Mouse (Mus musculus) mesoderm, embryonic 11.5 days (tissue): ENCODE data around the gene Tgfb1i1.
A peak's percentile ranks its signal among the peaks of the same experiment; 100 is the strongest.

Source experiments
- DNase-seq: peaks from one replicate; pipeline ENCODE4 v3.0.0-alpha.2; 2012; ENCODE audit warnings: low read depth, low spot score

Gene Tgfb1i1

DNA sequence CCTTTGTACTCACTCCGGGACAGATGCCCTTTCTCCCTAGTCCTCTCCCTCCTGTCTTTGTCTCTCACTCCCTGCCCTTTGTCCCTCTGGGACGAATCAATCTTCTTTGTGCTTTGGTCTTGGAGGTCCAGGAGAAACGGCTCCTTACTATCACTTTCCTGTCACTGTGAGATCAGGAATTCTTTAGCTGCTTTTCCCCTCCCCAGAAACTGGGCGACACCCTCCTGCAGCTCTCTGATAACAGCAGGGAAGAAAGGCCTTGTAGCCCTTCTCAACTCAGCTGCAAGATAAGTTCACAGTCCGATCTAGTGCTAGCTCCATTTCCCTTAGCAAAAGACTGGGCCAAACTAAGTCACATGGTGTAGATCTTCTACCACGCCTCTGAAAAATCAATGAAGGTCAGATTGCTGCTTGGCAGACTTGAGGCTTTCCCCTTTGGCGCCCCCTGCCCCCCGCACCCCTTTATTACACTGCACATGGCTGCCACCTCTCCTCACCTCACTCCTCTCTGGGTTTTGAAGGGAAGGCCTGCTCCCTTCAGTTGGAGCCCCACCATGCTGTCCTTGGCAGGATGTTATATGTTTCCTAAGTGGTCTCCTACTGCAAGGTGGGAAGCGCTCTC is 42.4 kb downstream of the Tgfb1i1 start:
- DNase-seq = peak; percentile 58

DNA sequence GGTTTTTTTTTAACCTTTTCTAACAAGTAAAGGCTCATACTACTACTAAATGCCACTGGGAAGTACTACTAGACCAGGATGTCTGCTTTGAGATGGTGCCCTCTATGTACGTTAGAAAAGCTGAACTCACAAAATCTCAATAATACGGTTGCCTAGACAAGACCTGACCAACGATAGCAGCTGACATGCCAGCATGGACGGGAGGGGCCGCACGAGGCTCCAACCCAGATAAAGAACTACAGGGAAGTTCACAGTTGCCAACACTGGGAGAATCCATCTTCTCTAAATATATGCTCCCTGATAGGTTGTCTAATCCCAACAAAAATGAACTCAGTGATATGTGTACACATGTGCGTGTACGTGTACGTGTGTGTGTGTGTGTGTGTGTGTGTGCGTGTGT is 48.2 kb downstream of the Tgfb1i1 start:
- DNase-seq = no peak

DNA sequence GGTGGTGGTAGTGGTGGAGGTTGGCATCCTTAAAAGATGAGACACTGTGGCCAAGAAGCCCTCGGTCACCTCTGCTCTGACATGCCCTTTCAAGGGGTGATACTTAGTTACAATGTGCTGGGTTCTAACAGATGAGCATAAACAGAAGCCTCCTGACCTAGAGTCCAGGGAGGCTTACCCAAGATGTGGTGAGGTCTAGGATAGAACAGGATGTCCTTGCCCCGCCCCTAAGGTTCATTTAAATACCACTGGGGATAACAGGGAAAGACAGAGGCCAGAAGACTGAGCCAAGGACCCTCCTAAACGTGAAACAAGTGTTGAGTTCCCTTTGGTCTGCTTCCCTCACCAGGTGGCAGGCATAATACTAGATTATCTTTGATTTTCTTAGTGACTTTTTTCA is 49.9 kb downstream of the Tgfb1i1 start:
- no peak for DNase-seq

DNA sequence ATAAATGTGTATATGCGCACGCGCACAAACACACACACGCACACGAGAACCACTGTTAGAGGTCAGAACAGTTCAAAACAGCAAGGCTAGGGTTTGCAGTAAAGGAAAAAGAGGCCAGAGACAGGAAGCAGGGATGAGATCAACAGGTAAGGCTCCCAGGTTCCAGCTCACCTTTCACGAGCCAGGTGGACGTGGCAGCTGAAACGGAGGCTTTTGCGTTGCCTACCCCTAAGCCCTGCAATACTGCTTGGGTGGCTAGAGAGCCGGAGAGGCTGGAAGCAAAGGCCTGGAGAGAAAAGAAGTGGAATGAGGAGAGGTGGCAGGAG is 50.6 kb downstream of the Tgfb1i1 start:
- DNase-seq = no peak

DNA sequence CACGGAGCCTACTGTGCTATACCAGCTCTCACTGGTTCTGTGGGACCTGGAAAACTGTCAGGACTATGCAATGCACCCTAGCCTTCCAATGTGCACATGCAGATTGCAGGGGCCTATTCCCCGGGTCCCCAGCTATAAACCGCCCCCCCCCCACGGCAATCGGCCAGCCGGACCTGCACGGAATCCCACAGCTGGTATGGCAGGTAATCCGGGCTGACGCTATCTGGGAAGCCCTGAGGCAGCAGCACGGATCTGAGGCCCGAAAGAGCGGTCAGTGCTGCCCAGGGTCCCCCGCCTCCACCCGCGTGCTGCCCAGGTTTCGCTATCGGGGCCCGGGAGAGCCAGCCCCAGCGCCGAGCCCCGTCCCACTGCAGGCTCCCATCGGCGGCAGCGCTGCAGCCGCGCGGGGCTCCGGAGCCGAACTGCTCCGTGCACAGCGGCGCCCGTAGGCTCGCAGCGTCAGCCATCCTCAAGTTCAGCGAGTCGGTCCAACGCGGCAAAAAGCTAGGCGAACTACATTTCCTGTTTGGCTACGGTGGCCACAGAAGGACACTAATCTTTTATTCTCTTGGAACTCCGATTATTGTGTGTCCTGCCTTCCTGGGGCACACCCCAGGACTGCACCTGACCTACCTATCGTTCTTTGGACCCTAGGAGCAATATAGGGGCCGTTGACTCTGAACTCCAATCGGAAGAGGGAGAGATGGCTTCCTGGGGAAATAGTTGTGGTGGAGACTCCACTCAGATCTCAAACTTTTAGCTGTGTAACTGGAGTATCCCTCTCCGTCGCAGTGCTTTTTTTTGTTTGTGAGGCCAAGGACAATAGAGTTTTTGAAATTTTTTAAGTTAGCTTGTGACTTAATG is 51.2 kb downstream of the Tgfb1i1 start, which contains the start of gene BC017158:
BC017158 (minus strand) TSS at position 554 of the 864 bp plus-strand sequence.
- peak; percentile 73 for DNase-seq

DNA sequence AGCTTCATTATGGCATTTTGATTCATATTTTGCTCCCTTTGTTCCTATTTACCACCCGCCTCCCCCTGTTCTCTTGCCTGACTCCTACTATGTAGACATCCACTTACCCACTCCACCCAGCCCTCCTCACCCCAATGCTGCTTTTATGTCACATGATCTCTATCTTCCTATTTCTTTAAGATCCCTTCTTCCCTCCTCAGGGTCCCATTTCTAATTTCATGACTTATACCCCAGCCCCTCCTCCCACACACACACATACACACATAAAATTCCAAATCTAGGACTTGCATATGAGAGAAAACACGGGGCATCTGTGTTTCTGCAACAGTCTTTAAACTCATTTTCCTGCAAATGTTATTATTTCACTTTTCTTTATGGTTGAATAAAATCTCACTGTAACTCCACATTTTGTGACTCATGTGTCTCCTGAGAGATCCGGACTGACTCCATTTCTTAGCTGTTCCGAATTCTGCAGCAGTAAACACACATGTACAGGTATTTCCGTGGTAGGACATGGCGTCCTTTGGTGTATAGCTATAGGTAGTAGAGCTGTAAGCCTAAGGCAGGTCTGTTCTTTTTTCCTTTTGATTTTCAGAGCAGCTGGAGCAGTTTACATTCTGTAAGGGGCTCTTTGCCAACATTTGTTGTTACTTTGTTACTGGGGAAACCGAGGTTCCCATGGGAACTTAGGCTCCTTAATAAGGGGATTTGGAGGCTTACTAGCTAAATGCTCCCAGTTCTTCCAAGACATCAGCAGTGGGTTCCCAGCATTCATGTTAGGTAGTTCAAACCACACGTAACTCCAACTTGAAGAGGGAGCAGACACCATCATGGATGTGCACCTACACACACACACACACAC is 52.1 kb downstream of the Tgfb1i1 start:
- DNase-seq = no peak

DNA sequence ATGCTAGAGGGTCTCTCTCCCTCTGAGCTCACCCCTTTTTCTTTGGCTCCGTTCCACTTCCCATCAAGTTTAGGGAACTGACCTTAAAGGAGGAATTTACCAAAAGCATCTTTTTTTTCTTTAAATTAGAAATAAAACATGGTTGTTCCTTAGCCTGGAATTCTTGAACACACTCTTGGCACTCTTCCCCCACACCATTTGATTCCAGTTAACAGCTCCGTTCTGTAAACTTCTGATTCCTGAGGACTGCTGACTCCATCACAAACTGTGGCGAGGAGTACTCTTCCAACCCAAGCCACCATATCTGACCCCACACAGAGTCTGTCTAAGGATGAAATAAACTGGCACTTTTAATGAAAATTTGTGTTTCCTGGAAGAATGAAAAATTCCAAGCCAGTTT is 54.3 kb downstream of the Tgfb1i1 start:
- no peak for DNase-seq

DNA sequence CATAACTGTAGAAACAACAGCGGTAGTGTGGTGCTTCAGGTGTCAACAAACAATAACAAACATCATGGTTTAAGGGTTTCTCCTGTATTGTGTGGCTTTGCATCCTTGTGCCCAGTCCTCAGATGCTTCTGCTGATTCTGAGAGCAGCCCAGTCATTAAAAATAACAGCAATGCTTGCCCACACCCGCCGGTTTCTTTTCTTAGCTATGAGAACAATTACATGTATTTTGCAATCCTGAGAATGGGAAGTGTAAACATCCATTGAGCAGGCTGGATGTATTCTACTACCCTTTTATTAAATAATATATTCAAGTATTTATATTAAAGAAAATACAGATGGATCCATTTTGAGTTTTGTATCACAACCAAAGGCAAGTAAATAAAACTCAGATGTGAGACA is 55.5 kb downstream of the Tgfb1i1 start:
- no peak for DNase-seq

DNA sequence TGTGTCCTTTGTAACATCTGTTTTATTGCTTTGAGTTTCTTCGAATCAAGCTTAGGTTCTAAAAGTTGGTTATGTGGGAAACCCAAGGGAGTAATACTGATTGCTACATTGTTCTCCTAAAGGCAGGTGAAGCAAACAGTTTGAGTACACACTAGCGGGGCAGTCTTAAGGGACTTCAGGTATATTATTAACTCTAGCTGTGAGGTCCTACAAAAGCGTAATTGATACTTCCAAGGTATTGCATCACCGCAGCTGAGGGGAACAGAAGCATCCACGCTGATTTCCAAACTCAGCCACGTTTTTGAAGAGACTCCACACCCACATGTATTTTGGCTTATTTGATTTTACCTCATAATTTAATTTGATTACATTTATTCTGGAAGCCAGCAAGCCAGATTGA is 57.6 kb downstream of the Tgfb1i1 start:
- no peak for DNase-seq

DNA sequence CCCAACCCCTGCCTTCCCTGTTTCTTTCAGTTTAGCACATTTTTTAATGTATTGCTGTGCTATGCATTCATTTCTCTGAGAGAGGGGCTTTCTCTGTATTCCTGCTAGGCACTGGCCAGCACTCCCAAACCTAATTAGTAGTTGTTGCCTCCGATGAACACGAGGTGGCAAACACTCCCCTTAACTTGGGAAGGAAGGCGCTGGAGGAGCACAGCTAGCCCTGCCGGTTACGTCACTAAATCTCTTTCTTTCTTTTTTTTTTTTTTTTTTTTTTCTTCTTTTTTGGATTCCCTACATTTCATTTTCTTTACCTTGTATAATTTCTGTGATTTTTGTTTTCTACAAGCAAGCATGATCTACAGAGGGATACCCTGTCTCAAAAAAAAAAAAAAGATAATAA is 58.3 kb downstream of the Tgfb1i1 start:
- peak; percentile 55 for DNase-seq
